Mouse (Mus musculus) lung, postnatal 0 days (tissue): ENCODE measurements at regions not wholly inside any gene's neighbourhood (a gene's known extent, or its start where the extent isn't known, plus 50 kb on each side); places are given as distances from the start of the nearest gene placed in this dataset.

Experiments
- ATAC-seq: fragments of 200-750 bp; cut with Nextera tagmentation; 2 replicates; pipeline ENCODE4 v1.8.0; 2017; ENCODE audit warnings: moderate library complexity
- DNase-seq: peaks from one replicate; pipeline ENCODE4 v3.0.0-alpha.2; 2016; ENCODE audit warnings: low spot score
- H3K27ac ChIP-seq: fragments of 300-500 bp; sonication (generic); 2 replicates; pipeline ENCODE4 v1.5.1; 2014; ENCODE audit warnings: antibody characterized with exemption, mild to moderate bottlenecking, low read length, mixed read lengths
- H3K27me3 ChIP-seq: fragments of 300-500 bp; sonication (generic); replicated peaks from 2 replicates; pipeline ENCODE4 v1.6.1; 2014; ENCODE audit warnings: low read length, mixed read lengths; ENCODE audit not compliant: insufficient read depth
- H3K36me3 ChIP-seq: fragments of 300-500 bp; sonication (generic); 2 replicates; pipeline ENCODE4 v1.6.1; 2014; ENCODE audit warnings: low read length, mixed read lengths; ENCODE audit not compliant: insufficient read depth
- H3K4me1 ChIP-seq: fragments of 300-500 bp; sonication (generic); 2 replicates; pipeline ENCODE4 v1.6.1; 2014; ENCODE audit warnings: antibody characterized with exemption, low read depth, low read length, mixed read lengths; ENCODE audit not compliant: insufficient read depth
- H3K4me2 ChIP-seq: fragments of 300-500 bp; sonication (generic); replicated peaks from 2 replicates; pipeline ENCODE4 v1.6.1; 2014; ENCODE audit warnings: low read depth, mild to moderate bottlenecking, low read length, moderate library complexity, mixed read lengths
- H3K4me3 ChIP-seq: fragments of 300-500 bp; sonication (generic); 2 replicates; pipeline ENCODE4 v1.5.1; 2014; ENCODE audit warnings: low read depth, low read length
- H3K9ac ChIP-seq: fragments of 300-500 bp; sonication (generic); replicated peaks from 2 replicates; pipeline ENCODE4 v1.6.1; 2014; ENCODE audit warnings: low read depth, mild to moderate bottlenecking
- H3K9me3 ChIP-seq: fragments of 300-500 bp; sonication (generic); 2 replicates; pipeline ENCODE4 v1.6.1; 2016; ENCODE audit warnings: low read length, mixed read lengths
- CTCF ChIP-seq: IDR thresholded peaks from 2 replicates; pipeline ENCODE4 v1.5.1; 2016; ENCODE audit warnings: antibody characterized with exemption, mild to moderate bottlenecking
- EP300 ChIP-seq: IDR thresholded peaks from 2 replicates; pipeline ENCODE4 v1.6.1; 2016; ENCODE audit warnings: antibody characterized with exemption, mild to moderate bottlenecking, control low read depth
- WGBS: fragments of 180-500 bp; shearing (Covaris S2); extraction: QIAGEN DNeasy Blood & Tissue Kit; methylation state at CpG from one replicate; pipeline ENCODE4 v1.1.7; 2014; 5-methylcytosine and 5-hydroxymethylcytosine counted together

DNA sequence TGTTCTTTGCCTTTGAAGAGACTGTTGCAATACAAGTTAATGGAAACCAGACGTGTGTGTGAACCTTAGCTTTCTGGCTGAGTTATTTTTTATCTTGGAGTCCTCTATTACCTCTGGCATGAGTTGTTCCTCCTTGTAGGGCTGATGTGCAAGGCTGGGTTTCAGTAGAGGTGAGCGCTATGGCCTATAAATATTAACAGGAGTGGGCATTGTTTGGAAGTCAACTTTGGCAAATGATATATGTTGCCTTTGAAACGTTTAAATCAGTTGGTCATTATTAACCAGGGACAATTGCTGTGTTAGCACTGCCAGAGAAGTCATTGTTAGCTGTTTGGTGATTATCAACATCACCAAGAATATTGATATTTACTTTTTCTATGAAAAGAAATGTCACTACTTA is 1352.6 kb downstream of the Gsdmc2 start:
- 56% methylated on average over 3 of the region's 3 CpGs for WGBS
- Histone ChIP-seq H3K36me3 (no peaks in the 10 kb centered on the region), H3K27me3 (no peaks in the 10 kb centered on the region), H3K4me1 (no peaks in the 10 kb centered on the region), H3K4me2 (no peak overlapping the region), H3K9me3 (no peaks in the 10 kb centered on the region), H3K9ac (no peak overlapping the region), H3K27ac (no peak overlapping the region), H3K4me3 (no peak overlapping the region)
- no peak for TF ChIP-seq CTCF
- TF ChIP-seq EP300, result no peak
- DNase-seq, result no peak
- ATAC-seq, result no peak

DNA sequence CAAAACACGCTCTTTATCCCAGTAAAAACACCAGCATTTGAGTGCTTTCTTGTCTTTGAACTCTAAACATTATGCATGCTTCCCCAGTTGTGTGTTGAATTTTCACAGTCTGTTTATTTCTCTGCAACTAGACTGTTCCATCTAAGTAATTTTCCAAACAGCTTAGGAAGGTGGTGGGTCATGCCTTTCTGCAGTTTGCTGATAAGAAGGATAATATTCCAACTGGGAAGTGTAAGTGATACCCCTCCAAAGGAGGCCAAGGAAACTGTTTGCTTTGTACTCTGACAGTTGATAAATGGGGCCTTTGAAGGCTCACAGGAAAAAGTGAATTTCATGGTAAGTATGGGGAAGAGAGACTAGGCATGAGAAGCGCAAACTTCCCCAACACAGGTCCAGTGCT is 1354.4 kb downstream of the Gsdmc2 start:
- ATAC-seq, result no peak
- TF ChIP-seq EP300 (no peak), CTCF (no peak)
- WGBS, result 55% methylated on average over 2 of the region's 2 CpGs

DNA sequence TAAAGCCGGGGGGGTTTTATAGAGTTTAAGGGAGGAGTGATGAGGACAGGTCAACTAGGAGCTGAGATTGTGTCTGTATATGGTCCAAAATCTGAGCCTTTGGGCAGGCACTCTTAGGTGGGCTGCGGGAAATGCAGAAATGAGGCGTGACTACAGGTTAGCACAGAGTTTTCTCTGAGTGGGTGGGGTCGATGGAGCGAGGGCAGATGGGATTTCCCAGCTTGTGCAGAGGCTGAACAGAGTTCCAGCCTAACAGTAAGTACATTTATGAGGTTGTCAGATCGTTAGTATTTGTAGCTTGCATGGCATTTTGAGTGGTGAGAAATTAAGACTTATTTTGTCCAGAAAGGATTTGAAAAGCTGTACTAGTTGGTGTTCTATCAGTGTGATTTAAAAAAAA is 1358.4 kb downstream of the Gsdmc2 start:
- ATAC-seq (no peak), DNase-seq (no peak)
- H3K9me3 ChIP-seq, result no peaks in the 10 kb centered on the region
- no peaks in the 10 kb centered on the region for H3K27me3 ChIP-seq
- H3K4me3 ChIP-seq, result no peak overlapping the region
- 79% methylated on average over 6 of the region's 6 CpGs for WGBS
- no peak for TF ChIP-seq CTCF
- no peak for TF ChIP-seq EP300
- H3K4me1 ChIP-seq, result no peaks in the 10 kb centered on the region
- H3K27ac ChIP-seq, result no peak overlapping the region
- H3K9ac ChIP-seq, result no peak overlapping the region
- H3K36me3 ChIP-seq, result no peaks in the 10 kb centered on the region
- H3K4me2 ChIP-seq, result no peak overlapping the region

More for the DNA sequence above, 1354.4 kb downstream of the Gsdmc2 start:
- H3K4me1 ChIP-seq, result no peaks in the 10 kb centered on the region
- no peaks in the 10 kb centered on the region for H3K9me3 ChIP-seq
- no peaks in the 10 kb centered on the region for H3K36me3 ChIP-seq
- H3K27me3 ChIP-seq, result no peaks in the 10 kb centered on the region
- no peak overlapping the region for H3K4me3 ChIP-seq
- no peak overlapping the region for H3K9ac ChIP-seq
- H3K4me2 ChIP-seq, result no peak overlapping the region
- no peak for DNase-seq
- no peak overlapping the region for H3K27ac ChIP-seq

DNA sequence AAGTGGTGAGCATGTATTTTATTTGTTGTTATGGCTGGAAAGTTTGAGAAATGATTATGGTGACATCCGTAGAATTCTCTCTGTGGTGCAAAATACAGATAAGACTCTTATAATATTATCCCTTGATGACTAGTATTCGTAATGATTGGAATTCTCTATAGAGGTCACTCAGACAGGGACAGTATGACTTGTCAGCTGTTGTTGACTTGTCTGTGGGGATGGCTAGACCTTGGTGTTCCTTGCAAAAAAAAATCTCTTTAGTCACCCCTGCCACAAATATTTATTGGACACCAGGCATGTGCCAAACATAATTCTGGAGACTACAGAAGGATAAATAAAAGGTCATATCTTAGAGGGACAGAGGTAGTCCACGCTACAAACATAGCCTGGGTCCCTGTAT is 1360.6 kb downstream of the Gsdmc2 start:
- Histone ChIP-seq H3K9ac (no peak overlapping the region), H3K36me3 (no peaks in the 10 kb centered on the region), H3K27me3 (no peaks in the 10 kb centered on the region), H3K4me3 (no peak overlapping the region), H3K4me2 (no peak overlapping the region), H3K9me3 (no peaks in the 10 kb centered on the region), H3K4me1 (no peaks in the 10 kb centered on the region), H3K27ac (no peak overlapping the region)
- TF ChIP-seq CTCF, result no peak
- TF ChIP-seq EP300, result no peak
- ATAC-seq, result no peak
- WGBS, result 87% methylated on average over 3 of the region's 3 CpGs
- no peak for DNase-seq

DNA sequence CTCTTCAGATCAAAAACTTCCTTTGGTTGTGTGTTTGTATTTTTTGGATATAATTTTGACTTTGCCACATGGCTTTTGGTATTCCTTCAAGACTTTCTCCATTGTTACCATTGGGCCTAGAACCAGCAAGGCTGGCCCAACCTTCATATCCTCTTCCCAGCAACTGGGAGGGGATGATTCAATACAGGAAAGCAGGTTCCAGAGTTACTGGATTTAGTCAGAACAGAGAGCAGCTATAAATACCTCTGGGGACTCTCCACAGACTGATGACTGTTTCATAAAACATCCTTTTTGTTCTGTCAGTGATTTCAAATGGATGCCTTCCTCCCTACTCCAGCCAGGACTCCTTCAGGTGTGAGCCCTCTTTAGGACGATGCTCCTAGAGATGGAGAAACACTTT is 1361.4 kb downstream of the Gsdmc2 start:
- Histone ChIP-seq H3K4me3 (no peak overlapping the region), H3K27me3 (no peaks in the 10 kb centered on the region), H3K27ac (no peak overlapping the region), H3K36me3 (no peaks in the 10 kb centered on the region), H3K4me2 (no peak overlapping the region), H3K9ac (no peak overlapping the region), H3K4me1 (no peaks in the 10 kb centered on the region), H3K9me3 (no peaks in the 10 kb centered on the region)
- DNase-seq (no peak), ATAC-seq (no peak)
- 59% methylated on average over 1 of the region's 1 CpGs for WGBS
- TF ChIP-seq CTCF, result no peak
- no peak for TF ChIP-seq EP300

DNA sequence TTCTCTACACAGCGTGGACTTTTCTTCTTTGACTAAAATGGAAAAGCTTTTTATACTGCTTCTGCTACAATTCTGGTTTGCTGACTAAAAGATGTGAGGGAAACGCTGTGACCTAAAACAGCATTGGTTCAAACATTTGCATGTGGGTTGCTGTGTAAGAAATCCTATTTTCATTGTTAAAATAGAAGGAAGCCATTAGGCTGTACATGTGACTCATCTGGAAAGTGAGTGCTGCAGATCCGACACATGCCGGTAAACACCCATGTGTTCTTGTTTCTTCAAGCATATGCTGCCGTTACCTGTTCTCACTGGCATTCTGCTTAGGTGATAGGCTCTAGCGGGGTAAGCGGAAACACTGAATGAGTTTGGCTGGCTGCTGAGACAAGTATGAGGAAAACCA is 1362.6 kb downstream of the Gsdmc2 start:
- Histone ChIP-seq H3K9ac (no peak overlapping the region), H3K4me3 (no peak overlapping the region), H3K4me1 (no peaks in the 10 kb centered on the region), H3K27me3 (no peaks in the 10 kb centered on the region), H3K9me3 (no peaks in the 10 kb centered on the region), H3K27ac (no peak overlapping the region), H3K36me3 (no peaks in the 10 kb centered on the region), H3K4me2 (no peak overlapping the region)
- ATAC-seq (no peak), DNase-seq (no peak)
- 91% methylated on average over 7 of the region's 7 CpGs for WGBS
- TF ChIP-seq CTCF, result no peak
- TF ChIP-seq EP300, result no peak

DNA sequence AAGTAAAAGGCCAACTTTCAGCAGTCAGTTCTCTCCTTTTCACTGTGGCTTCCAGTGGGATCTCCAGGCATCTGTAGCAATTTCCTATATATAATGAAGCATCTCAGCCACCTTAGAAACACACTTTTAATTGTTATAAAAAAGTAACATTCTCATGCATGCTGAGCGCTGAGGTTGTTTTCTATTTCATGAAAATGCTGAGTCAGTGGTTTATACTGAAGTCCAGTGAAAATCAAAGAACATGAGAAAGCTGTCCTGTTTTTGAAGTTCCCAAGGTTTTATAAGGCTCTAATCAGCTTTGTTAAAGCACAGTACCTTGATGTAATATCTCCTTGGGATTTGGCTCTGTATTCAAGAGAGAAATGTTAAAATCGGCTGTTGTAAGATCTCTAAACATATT is 1367.2 kb downstream of the Gsdmc2 start:
- ATAC-seq, result no peak
- Histone ChIP-seq H3K4me1 (no peaks in the 10 kb centered on the region), H3K27me3 (no peaks in the 10 kb centered on the region), H3K27ac (no peak overlapping the region), H3K9me3 (no peaks in the 10 kb centered on the region), H3K36me3 (no peaks in the 10 kb centered on the region), H3K4me2 (no peak overlapping the region), H3K4me3 (no peak overlapping the region), H3K9ac (no peak overlapping the region)
- TF ChIP-seq EP300 (no peak), CTCF (no peak)
- 78% methylated on average over 2 of the region's 2 CpGs for whole genome bisulfite sequencing
- no peak for DNase-seq
